Mouse (Mus musculus) erythroblast, embryonic 14.5 days (primary cell): Measurements from ENCODE around the gene Gli2. TPM values are rescaled to one million over a fixed set of nuclear protein-coding genes. Genes with fewer than 3 reads are reported as not detected.

Experiments used
- H3K27me3 ChIP-seq: 2 replicates; pipeline ENCODE4 v1.6.1; 2012; ENCODE audit warnings: inconsistent platforms; ENCODE audit not compliant: control insufficient read depth
- H3K36me3 ChIP-seq: 2 replicates; pipeline ENCODE4 v1.6.1; 2012; ENCODE audit warnings: mild to moderate bottlenecking, inconsistent platforms; ENCODE audit not compliant: control insufficient read depth
- H3K4me1 ChIP-seq: 2 replicates; pipeline ENCODE4 v1.6.1; 2012; ENCODE audit warnings: inconsistent platforms; ENCODE audit not compliant: control insufficient read depth
- H3K4me3 ChIP-seq: replicated peaks from 2 replicates; pipeline ENCODE3; 2012; ENCODE audit warnings: moderate library complexity, mild to moderate bottlenecking, inconsistent platforms
- H3K9me3 ChIP-seq: 2 replicates; pipeline ENCODE4 v1.6.1; 2012; ENCODE audit warnings: low read length, inconsistent platforms, mixed read lengths; ENCODE audit not compliant: control insufficient read depth
- GATA1 ChIP-seq: IDR thresholded peaks from 2 replicates; pipeline ENCODE4 v1.6.1; 2012; ENCODE audit warnings: low read length, inconsistent platforms, mixed read lengths
- TAL1 ChIP-seq: IDR thresholded peaks from 3 replicates; pipeline ENCODE4 v1.6.1; 2012; ENCODE audit warnings: low read length, inconsistent platforms, mixed read lengths
- polyA plus RNA-seq: library from polyadenylated mRNA; stranded (reverse); fragments of >175 nt; gene quantifications from 2 replicates; pipeline ENCODE4 v1.2.3, GENCODE M21; 2012

The Gli2 gene
- polyA plus RNA-seq, 1 experiment: not detected

- Histone ChIP-seq H3K27me3 (no peaks in the 10 kb centered on the region), H3K4me1 (no peaks in the 10 kb centered on the region), H3K9me3 (no peaks in the 10 kb centered on the region), H3K4me3 (no peak overlapping the region), H3K36me3 (no peaks in the 10 kb centered on the region)
- TF ChIP-seq TAL1: no peak
- no peak for TF ChIP-seq GATA1
These were observed 15.0 kb downstream of the Gli2 start for GRCm38 (mm10) chr1:119038436-119038835.

GRCm38 (mm10) chr1:119035931-119036330, 17.5 kb downstream of the Gli2 start:
- H3K36me3 ChIP-seq: no peaks in the 10 kb centered on the region
- no peaks in the 10 kb centered on the region for H3K4me1 ChIP-seq
- H3K4me3 ChIP-seq: no peak overlapping the region
- H3K9me3 ChIP-seq: no peaks in the 10 kb centered on the region
- no peaks in the 10 kb centered on the region for H3K27me3 ChIP-seq
- TF ChIP-seq TAL1 (no peak), GATA1 (no peak)

- H3K4me1 ChIP-seq: no peaks in the 10 kb centered on the region
- H3K4me3 ChIP-seq: no peak overlapping the region
- H3K27me3 ChIP-seq: no peaks in the 10 kb centered on the region
- TF ChIP-seq TAL1: no peak
- no peak for TF ChIP-seq GATA1
- H3K9me3 ChIP-seq: no peaks in the 10 kb centered on the region
- no peaks in the 10 kb centered on the region for H3K36me3 ChIP-seq
These were observed 18.1 kb downstream of the Gli2 start for GRCm38 (mm10) chr1:119035301-119035700.

GRCm38 (mm10) chr1:119034163-119034705, 19.2 kb downstream of the Gli2 start:
- TF ChIP-seq TAL1: no peak
- TF ChIP-seq GATA1: no peak
- H3K9me3 ChIP-seq: no peaks in the 10 kb centered on the region
- no peaks in the 10 kb centered on the region for H3K4me1 ChIP-seq
- H3K27me3 ChIP-seq: no peaks in the 10 kb centered on the region
- H3K36me3 ChIP-seq: no peaks in the 10 kb centered on the region
- no peak overlapping the region for H3K4me3 ChIP-seq

GRCm38 (mm10) chr1:119033450-119034162, 19.8 kb downstream of the Gli2 start:
- H3K9me3 ChIP-seq: no peaks in the 10 kb centered on the region
- H3K4me1 ChIP-seq: no peaks in the 10 kb centered on the region
- H3K36me3 ChIP-seq: no peaks in the 10 kb centered on the region
- TF ChIP-seq GATA1 (no peak), TAL1 (no peak)
- H3K27me3 ChIP-seq: no peaks in the 10 kb centered on the region
- no peak overlapping the region for H3K4me3 ChIP-seq

- Histone ChIP-seq H3K4me1 (no peaks in the 10 kb centered on the region), H3K27me3 (no peaks in the 10 kb centered on the region), H3K4me3 (no peak overlapping the region), H3K36me3 (no peaks in the 10 kb centered on the region), H3K9me3 (no peaks in the 10 kb centered on the region)
- TF ChIP-seq TAL1 (no peak), GATA1 (no peak)
These were observed 22.2 kb downstream of the Gli2 start for GRCm38 (mm10) chr1:119031185-119031584.

- Histone ChIP-seq H3K27me3 (no peaks in the 10 kb centered on the region), H3K36me3 (no peaks in the 10 kb centered on the region), H3K9me3 (no peaks in the 10 kb centered on the region), H3K4me3 (no peak overlapping the region), H3K4me1 (no peaks in the 10 kb centered on the region)
- TF ChIP-seq TAL1 (no peak), GATA1 (no peak)
These were observed 27.6 kb downstream of the Gli2 start for GRCm38 (mm10) chr1:119025647-119026358.

GRCm38 (mm10) chr1:119022311-119022710, 31.1 kb downstream of the Gli2 start:
- Histone ChIP-seq H3K4me3 (no peak overlapping the region), H3K27me3 (no peaks in the 10 kb centered on the region), H3K4me1 (no peaks in the 10 kb centered on the region), H3K9me3 (no peaks in the 10 kb centered on the region; the same call in 1 of the 2 replicates), H3K36me3 (no peaks in the 10 kb centered on the region)
- TF ChIP-seq TAL1 (no peak), GATA1 (no peak)

GRCm38 (mm10) chr1:119020092-119020491, 33.3 kb downstream of the Gli2 start:
- no peak for TF ChIP-seq TAL1
- no peak for TF ChIP-seq GATA1
- Histone ChIP-seq H3K36me3 (no peaks in the 10 kb centered on the region), H3K4me3 (no peak overlapping the region), H3K4me1 (no peaks in the 10 kb centered on the region), H3K9me3 (no peaks in the 10 kb centered on the region; the same call in 1 of the 2 replicates), H3K27me3 (no peaks in the 10 kb centered on the region)
